Mouse (Mus musculus): Measurements from ENCODE around the gene Prr5l.
A peak's percentile ranks its signal among the peaks of the same experiment; 100 is the strongest.

- TF ChIP-seq CTCF (IDR thresholded peaks at IDR 0.05; ENCODE audit: low read depth) (peak; percentile 78), EP300 (optimal IDR thresholded peaks at IDR 0.05) (no peak)
These were observed 189.1 kb downstream of the Prr5l start for GRCm38 (mm10) chr2:101693577-101694215.
